ENCODE assay signal across 8 mouse cellular contexts in genomic region chr13:51643924-51644828, GRCm38 (mm10). TPM values are rescaled to one million over a fixed set of nuclear protein-coding genes. Genes with fewer than 3 reads are reported as not detected.
A peak's percentile ranks its signal among the peaks of the same experiment; 100 is the strongest.
DNase-seq lines count a peak whose midpoint lies in the region; ATAC-seq and TF ChIP-seq lines count a peak whose summit lies in the region.

No protein-coding gene starts in this region.

- H3K9me3 ChIP-seq in heart, embryonic 13.5 days: no peaks in the 10 kb centered on the region
- H3K9me3 ChIP-seq in E14TG2a.4 (ENCODE audit: low read length): no peaks in the 10 kb centered on the region
- H3K9me3 ChIP-seq in forebrain, embryonic 12.5 days: no peaks in the 10 kb centered on the region
- no peaks in the 10 kb centered on the region for H3K9me3 ChIP-seq in liver, embryonic 12.5 days (replicated peaks)

- peaks cover 32% of the 10 kb centered on the region for H3K4me1 ChIP-seq in heart, embryonic 13.5 days
- H3K4me1 ChIP-seq in E14TG2a.4 (replicated peaks; ENCODE audit: low read depth, low read length): peaks cover 48% of the 10 kb centered on the region
- peaks cover 27% of the 10 kb centered on the region for H3K4me1 ChIP-seq in forebrain, embryonic 12.5 days
- peaks cover 41% of the 10 kb centered on the region for H3K4me1 ChIP-seq in liver, embryonic 12.5 days

- 40% methylated on average over 20 of the region's 20 CpGs for WGBS in heart, embryonic 13.5 days
- 46% methylated on average over 20 of the region's 20 CpGs for WGBS in forebrain, embryonic 12.5 days
- WGBS in liver, embryonic 12.5 days (ENCODE audit: insufficient replicate concordance): 28% methylated on average over 20 of the region's 20 CpGs

- no peaks in the 10 kb centered on the region for H3K36me3 ChIP-seq in heart, embryonic 13.5 days
- peaks cover 27% of the 10 kb centered on the region for H3K36me3 ChIP-seq in E14TG2a.4 (ENCODE audit: insufficient read depth, low read length)
- no peaks in the 10 kb centered on the region for H3K36me3 ChIP-seq in forebrain, embryonic 12.5 days (replicated peaks)
- H3K36me3 ChIP-seq in liver, embryonic 12.5 days: peaks cover 13% of the 10 kb centered on the region; the same call in 1 of the 2 replicates

- peak overlapping the region; percentile 80 for H3K4me2 ChIP-seq in heart, embryonic 13.5 days
- H3K4me2 ChIP-seq in forebrain, embryonic 12.5 days: peak overlapping the region; percentile 67
- peak overlapping the region; percentile 73 for H3K4me2 ChIP-seq in liver, embryonic 12.5 days

- ATAC-seq in heart, embryonic 13.5 days (ENCODE audit: extremely low read depth, insufficient number of reproducible peaks, low FRiP score, low TSS enrichment): no peak
- peak; percentile 40 for ATAC-seq in forebrain, embryonic 12.5 days (ENCODE audit: low FRiP score)
- ATAC-seq in liver, embryonic 12.5 days: no peak
- ATAC-seq in activated CD4-positive, CD25-positive, alpha-beta regulatory T cell, adult 4 months: no peak

- H3K27ac ChIP-seq in heart, embryonic 13.5 days (replicated peaks): peak overlapping the region; percentile 82
- peak overlapping the region; percentile 51; the same call in 1 of the 2 replicates for H3K27ac ChIP-seq in forebrain, embryonic 12.5 days
- peak overlapping the region; percentile 78 for H3K27ac ChIP-seq in liver, embryonic 12.5 days

- H3K9ac ChIP-seq in heart, embryonic 13.5 days: peak overlapping the region; percentile 79
- peak overlapping the region; percentile 51 for H3K9ac ChIP-seq in forebrain, embryonic 12.5 days
- H3K9ac ChIP-seq in liver, embryonic 12.5 days: peak overlapping the region; percentile 80

- TF ChIP-seq CTCF in E14TG2a.4 (conservative IDR thresholded peaks at IDR 0.05; ENCODE audit: low read length): no peak

- peak overlapping the region; percentile 92 for H3K4me3 ChIP-seq in heart, embryonic 13.5 days
- H3K4me3 ChIP-seq in E14TG2a.4 (replicated peaks; ENCODE audit: low read length): peak overlapping the region; percentile 99
- peak overlapping the region; percentile 81 for H3K4me3 ChIP-seq in forebrain, embryonic 12.5 days (replicated peaks)
- H3K4me3 ChIP-seq in liver, embryonic 12.5 days: peak overlapping the region; percentile 92

- no peak for DNase-seq in heart, postnatal 4 days
- DNase-seq in kidney, postnatal 25 days: no peak
- no peak for DNase-seq in layer of hippocampus, postnatal 25 days (ENCODE audit: extremely low spot score in 1 of 2, low spot score in 1 of 2)

- H3K27me3 ChIP-seq in heart, embryonic 13.5 days (replicated peaks): no peaks in the 10 kb centered on the region
- no peaks in the 10 kb centered on the region for H3K27me3 ChIP-seq in E14TG2a.4 (ENCODE audit: insufficient read depth, low read length)
- 0 out of 2 replicates have a peak, but pooled peaks cover 2% of the 10 kb centered on the region for H3K27me3 ChIP-seq in forebrain, embryonic 12.5 days
- no peaks in the 10 kb centered on the region for H3K27me3 ChIP-seq in liver, embryonic 12.5 days (replicated peaks)

RNA-seq across cellular contexts. Expression of gene Cks2, which starts 0.9 kb away (rescaled TPM):
- polyA plus RNA-seq in heart, embryonic 13.5 days (2015; fragmentation: Nextera tagmentation; extraction: Ambion mirVana): 272 and 303 TPM in 2 replicates
- 10 to 100 TPM; 76.8 to 86.6 TPM for total RNA-seq in heart, postnatal 4 days (2021)
- polyA plus RNA-seq in forebrain, embryonic 12.5 days (2016; fragmentation: Nextera tagmentation; extraction: Ambion mirVana): 319 and 330 TPM in 2 replicates
- 405 and 413 TPM in 2 replicates for polyA plus RNA-seq in liver, embryonic 12.5 days (2016; fragmentation: Nextera tagmentation; extraction: Ambion mirVana)
- 10 to 100 TPM; 77.3 to 94.3 TPM for polyA plus RNA-seq in activated CD4-positive, CD25-positive, alpha-beta regulatory T cell, adult 4 months (2017; shearing (Covaris generic))
- total RNA-seq in layer of hippocampus, postnatal 25 days (2021): 1 to 10 TPM; 1.3 TPM

RNA-seq across cellular contexts. Expression of gene Secisbp2, which starts 7.3 kb away (rescaled TPM):
- 22.9 and 24.7 TPM in 2 replicates for polyA plus RNA-seq in heart, embryonic 13.5 days (2015; fragmentation: Nextera tagmentation; extraction: Ambion mirVana)
- total RNA-seq in heart, postnatal 4 days (2021): 10 to 100 TPM; 22.3 to 23.0 TPM
- polyA plus RNA-seq in forebrain, embryonic 12.5 days (2016; fragmentation: Nextera tagmentation; extraction: Ambion mirVana): 31.6 and 34.5 TPM in 2 replicates
- polyA plus RNA-seq in liver, embryonic 12.5 days (2016; fragmentation: Nextera tagmentation; extraction: Ambion mirVana): 19.7 and 22.7 TPM in 2 replicates
- 10 to 100 TPM; 33.4 to 38.9 TPM for polyA plus RNA-seq in activated CD4-positive, CD25-positive, alpha-beta regulatory T cell, adult 4 months (2017; shearing (Covaris generic))
- 10 to 100 TPM; 17.1 to 19.6 TPM for total RNA-seq in layer of hippocampus, postnatal 25 days (2021)
